Mouse (Mus musculus) adrenal gland, adult 18-20 months (tissue): Measurements from ENCODE around the gene Pop5. TPM values are rescaled to one million over a fixed set of nuclear protein-coding genes. Genes with fewer than 3 reads are reported as not detected.

Source experiments
- total RNA-seq, 2 experiments: library from RNA; stranded (reverse); gene quantifications; 1 replicate in 1 of 2; 2 replicates in 1 of 2; pipeline ENCODE4 v1.2.3; 2021

Gene Pop5
- total RNA-seq, 2 experiments from 2014 or later, result 71.6 to 84.6 TPM

Other genes starting within 250 kb of the Pop5 start
- gene Sppl3, start 224.7 kb upstream of the Pop5 start, total RNA-seq, result 10 to 100 TPM; 40.0 to 44.0 TPM
- not detected for gene Gm10401, start 137.5 kb upstream of the Pop5 start, total RNA-seq
- gene Acads, start 116.5 kb upstream of the Pop5 start, total RNA-seq, result 100 to 1,000 TPM; 211 to 251 TPM
- gene Unc119b, start 100.9 kb upstream of the Pop5 start, total RNA-seq, result 10 to 100 TPM; 36.6 to 46.1 TPM
- 100 to 1,000 TPM; 173 to 221 TPM for gene Mlec, start 77.7 kb upstream of the Pop5 start, total RNA-seq
- gene Cabp1, start 41.5 kb upstream of the Pop5 start, total RNA-seq, result 10 to 100 TPM; 28.4 to 34.3 TPM
- 100 to 1,000 TPM; 224 to 268 TPM for gene Rnf10, start 37.1 kb downstream of the Pop5 start, total RNA-seq
- 10 to 100 TPM; 58.6 to 75.8 TPM for gene Coq5, start 43.8 kb downstream of the Pop5 start, total RNA-seq
- 100 to 1,000 TPM; 268 to 338 TPM for gene Dynll1, start 65.2 kb downstream of the Pop5 start, total RNA-seq
- 10 to 100 TPM; 67.0 to 70.1 TPM for gene Srsf9, start 91.3 kb downstream of the Pop5 start, total RNA-seq
- gene Gatc, start 105.3 kb downstream of the Pop5 start, total RNA-seq, result 10 to 100 TPM; 18.3 to 22.5 TPM
- 10 to 100 TPM; 29.5 to 48.1 TPM for gene Triap1, start 105.4 kb downstream of the Pop5 start, total RNA-seq
- 1,000 to 10,000 TPM; 1,252 to 1,785 TPM for gene Cox6a1, start 113.1 kb downstream of the Pop5 start, total RNA-seq
- gene Msi1, start 193.8 kb downstream of the Pop5 start, total RNA-seq, result 10 to 100 TPM; 12.4 to 20.8 TPM
- not detected for gene Pla2g1b, start 230.4 kb downstream of the Pop5 start, total RNA-seq
- 10 to 100 TPM; 18.1 to 21.2 TPM for gene Sirt4, start 248.9 kb downstream of the Pop5 start, total RNA-seq